Mouse (Mus musculus) heart, adult 11 months (tissue): Measurements from ENCODE around the gene Tcf3.

Experiments
- DNase-seq: peaks from one replicate; pipeline ENCODE4 v3.0.0; 2022

Tcf3 gene

DNA sequence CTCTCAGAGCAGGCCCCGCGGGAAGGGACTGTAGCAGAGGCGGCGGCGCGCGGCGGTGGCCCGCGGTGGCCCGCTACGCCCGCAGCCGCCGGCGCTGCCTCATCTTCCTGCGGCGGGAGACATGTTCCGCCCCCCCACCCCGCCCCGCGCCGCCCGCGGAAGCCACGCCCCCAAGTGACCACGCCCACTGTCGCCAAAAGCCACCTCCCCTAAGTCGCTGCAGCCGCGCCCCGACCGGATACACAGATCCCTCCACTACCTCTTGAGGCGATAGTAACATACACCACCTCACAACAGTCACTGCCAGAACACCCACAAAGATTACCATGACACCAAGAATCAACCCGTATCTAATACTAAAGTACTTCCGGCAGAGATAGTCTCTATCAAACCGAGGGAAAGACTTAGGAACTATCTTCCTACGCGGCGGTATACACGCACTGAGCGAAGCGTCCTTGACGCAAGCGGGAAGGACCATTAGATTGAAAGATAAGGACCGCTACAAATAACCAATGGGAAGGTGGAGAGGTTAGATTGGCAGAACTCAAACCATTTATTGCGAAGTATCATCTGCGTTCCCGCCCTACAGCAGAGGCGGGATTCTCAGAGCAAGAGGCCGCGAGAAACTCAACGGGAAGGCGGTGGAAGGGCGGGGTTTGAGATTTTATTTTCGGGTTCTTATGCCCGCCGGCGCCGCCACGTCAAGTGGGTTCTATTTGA is at the start of gene Tcf3:
Tcf3 (minus strand) TSS at position 135 of the 720 bp plus-strand sequence.
- peak; percentile 100 for DNase-seq

DNA sequence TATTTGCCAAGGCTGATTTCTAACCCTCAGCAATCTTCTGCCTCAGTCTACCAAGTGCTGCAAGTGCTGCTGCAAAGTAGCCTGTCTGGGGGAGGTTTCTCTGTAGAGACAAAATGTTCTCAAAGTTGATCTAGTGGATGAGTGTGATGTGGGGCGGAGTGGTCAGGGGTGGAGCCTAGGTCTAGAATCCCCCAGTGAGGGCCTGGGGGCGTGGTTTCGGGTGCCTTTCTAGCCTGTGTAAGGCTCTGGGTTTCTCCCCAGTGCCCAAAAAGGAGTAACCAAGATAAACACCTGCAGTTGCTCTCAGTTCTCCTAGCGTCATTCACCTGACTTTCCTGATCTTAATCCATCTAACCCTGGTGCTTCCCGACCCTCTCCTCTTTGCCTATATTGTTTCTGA is 47.6 kb upstream of the Tcf3 start:
- no peak for DNase-seq

DNA sequence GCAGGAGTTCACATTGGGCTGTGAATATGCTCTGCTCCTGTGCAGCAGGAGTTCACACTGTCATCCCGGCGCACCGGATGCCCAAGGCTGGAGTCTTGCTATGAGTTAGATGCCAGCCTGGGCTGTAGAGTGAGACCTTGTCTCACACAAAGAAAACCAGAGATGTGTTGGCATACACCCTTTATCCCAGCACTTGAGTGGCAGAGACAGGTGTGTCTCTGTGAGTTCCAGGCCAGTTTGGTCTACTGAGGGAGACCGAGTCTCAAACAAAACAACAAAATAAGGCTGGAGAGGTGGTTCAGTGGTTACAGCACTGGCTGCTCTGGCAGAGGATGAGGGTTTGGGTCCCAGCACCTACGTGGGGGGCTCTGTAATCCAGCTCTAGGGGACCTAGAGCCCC is 45.1 kb upstream of the Tcf3 start:
- no peak for DNase-seq

DNA sequence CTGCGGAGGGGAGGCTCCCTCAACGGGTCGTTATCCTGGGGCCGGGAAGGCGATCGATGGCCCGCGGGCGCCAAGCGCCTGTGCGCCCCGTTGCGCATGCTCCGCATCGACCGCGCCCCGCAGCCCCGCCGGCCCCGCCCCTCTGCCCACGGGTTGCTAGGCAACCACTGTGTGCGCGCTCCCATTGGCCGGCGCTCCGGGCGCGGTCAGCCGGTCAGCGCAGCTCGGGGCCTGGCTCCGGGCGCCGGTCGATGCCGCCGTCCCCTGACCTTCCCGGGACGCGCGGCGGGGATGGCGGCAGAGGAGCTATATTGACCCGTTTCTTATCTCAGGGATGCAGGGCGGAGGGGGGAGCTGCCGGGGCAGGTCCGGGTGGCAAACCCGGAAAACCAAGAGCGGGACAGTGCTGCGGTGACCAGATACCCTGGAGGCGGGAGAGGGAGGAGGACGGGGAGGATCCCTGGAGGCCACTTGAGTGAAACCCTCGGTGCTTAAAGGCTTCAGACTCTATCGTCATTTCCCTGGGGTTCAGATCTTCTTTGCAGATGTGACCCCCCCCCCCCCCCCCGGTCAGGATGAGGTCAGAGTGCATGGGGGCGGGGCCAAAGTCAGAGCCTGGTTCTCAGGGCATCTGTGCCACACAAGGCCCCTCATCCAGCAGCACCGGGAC is 42.0 kb upstream of the Tcf3 start:
- peak; percentile 99 for DNase-seq

DNA sequence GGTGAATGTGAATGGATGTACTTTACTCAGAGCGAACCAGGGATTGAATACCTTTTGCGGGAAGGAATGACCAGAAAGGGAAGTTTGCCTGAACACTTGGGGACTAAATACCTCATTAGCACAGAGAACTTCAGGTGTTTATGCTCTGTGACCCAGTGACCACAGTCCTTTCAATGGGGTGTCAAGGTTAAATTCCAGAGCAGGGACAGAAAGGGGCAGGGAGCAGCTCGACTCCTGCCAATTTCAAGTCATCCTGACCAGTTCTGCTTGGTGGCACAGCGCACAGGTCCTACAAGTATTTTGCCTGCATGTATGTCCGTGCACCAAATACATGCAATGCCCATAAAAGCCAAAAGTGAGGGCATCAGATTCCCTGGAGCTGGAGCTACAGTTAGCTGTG is 31.6 kb upstream of the Tcf3 start:
- DNase-seq = no peak

DNA sequence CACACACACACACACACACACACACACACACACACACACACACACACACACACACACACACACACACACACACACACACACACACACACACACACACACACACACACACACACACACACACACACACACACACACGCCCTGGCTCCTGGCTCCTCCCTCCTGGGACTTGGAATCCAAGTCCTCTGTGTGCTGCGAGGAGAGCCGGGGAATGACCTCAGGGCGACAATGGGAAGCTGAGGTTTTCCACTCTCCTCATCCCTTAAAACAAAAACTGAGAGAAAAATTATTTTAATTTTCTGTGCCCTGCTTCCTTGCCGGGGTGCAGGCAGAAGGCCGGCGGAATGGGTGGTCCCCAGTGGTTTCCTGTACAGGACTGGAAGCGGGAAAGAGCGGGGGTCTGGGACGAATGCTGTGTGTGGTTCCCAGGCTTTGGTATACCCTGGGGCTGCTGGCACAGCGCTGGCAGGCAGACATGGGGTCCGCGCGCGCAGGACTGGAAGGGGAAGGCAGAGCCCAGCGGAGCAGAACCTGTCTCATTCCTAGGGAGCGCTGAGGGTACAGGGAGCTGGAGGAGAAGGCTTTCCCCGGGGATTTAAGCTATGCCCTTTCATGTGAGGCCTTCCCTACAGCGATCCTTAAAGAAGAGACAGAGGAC is 31.1 kb upstream of the Tcf3 start:
- no peak for DNase-seq

DNA sequence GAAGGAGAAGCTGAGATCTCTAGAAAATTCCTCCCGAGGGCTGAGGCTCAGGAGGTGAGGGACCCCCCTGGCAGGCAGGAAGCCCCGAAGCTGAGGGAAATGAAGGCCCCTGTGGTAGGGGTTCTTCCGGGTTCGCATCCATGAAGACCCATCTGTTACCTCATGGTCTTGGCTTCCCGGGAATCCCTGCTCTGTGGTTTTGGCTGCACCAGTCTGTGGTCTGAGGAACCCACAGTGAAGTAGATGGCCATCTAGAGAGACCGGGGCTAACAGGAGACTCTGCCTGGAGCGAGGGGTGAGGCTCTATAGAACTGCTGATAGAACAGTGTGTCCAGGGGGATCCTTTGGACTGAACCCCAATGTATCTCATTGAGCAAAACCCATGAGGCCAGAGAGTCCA is 27.9 kb upstream of the Tcf3 start:
- no peak for DNase-seq

DNA sequence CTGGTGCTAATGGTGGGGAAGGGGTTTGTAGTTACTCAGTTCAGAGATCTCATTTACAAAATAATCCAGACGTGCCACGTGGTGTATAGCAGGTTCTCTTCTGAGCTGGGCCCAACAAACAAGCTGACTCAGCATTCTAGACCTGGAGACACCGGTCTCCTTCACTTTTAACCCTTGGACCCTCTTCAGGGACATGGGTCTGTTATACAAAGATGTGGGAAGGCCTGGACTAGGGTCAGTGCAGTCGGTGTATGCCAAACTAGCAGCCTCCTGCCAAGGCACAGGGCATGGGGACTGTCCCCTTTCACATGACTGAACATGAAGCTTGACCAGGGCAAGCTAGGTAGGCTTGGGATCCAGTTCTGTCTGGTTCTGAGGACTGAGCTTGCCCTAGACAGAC is 26.9 kb upstream of the Tcf3 start:
- no peak for DNase-seq

DNA sequence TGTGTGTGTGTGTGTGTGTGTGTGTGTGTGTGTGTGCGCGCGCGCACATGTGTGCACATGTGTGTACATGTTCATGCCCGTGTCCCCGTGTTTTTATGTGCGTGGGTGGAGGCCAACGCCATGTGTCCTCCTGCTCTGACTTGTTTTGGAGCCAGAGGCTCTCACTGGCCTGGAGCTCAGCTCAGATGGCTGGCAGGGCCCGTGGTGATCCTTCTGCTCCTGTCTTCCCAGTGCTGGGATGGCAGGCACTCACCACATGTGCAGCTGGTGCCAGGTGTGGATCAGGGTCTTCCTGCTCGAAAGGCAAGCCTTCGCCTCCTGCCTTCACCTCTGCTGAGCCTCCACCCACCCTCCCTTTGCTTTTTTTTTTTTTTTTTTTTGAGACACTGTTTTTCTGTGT is 26.2 kb upstream of the Tcf3 start:
- no peak for DNase-seq

DNA sequence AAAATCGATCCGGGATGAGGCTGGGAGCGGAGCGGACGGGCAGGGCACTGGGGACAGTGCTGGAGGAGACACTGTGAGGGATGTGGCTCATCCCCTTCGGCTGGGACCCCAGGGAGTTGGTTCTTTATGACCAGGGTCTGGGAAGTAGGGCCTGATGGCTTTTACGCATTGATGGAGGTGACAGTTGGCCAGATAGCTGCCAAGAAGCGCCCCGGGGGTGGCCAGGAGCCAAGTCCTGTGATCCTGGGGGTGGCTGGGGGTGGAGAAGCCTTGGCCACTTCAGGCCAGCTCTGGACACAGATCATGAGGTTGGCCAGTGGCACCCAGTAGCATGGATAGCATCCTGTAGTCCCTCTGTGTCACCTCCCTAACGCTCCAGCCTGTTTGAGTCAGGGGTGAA is 25.8 kb upstream of the Tcf3 start:
- DNase-seq = no peak

DNA sequence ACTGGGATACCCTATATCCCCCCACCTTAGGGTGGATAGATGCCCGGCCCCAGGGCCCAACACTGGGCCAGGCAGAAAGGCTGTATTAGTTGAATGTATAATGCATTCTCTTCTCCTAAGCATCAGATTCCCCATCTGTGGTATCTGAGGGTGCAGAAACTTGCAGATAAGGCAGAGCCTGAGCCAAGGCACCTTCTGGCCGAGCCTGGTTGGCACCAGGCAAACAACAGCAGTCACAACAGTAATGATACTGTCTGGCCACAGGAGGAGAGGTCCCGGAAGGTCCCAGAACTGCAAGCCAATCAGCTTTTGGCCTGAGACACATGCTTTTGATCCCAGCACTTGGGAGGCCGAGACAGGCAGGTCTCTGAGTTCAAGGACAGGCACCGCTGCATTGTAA is 22.2 kb upstream of the Tcf3 start:
- no peak for DNase-seq

DNA sequence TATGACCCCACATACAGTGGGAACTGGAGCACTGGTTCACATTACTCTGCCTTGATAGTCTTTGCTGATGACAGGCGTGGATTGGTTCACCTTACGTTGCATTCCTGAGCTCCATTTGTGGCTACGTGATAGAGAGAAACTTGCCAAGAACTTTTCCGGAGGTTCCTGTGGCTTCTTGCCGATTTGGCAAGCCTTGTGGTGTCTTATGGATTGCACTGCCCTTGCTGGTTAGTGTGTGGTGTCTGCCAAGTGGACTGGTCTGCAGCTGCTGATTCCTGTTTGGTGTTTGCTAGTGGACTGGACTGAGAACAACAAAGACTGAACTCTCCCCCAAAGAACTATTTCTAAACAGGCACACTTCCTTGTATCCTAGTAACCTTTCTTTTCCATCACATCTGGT is 21.3 kb upstream of the Tcf3 start:
- no peak for DNase-seq

DNA sequence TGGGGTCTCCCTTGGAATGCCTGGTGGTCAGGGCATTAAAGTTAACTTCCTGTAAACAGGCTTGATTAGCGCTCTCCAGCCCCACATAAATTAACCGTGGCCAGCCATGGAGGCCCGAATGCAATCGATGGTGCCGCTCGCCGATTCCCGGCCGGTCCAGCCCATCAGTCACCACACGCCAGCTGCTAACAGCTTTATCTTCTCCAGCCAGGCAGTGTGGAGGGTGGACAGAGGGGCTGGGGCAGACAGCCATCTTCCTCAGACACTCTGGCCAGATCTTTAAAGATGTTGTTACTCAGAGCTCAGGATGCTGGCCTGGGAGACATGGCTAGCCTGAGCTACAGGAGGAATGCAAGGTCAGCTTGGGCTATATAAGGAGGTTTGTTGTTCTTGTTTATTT is 20.2 kb upstream of the Tcf3 start:
- no peak for DNase-seq

DNA sequence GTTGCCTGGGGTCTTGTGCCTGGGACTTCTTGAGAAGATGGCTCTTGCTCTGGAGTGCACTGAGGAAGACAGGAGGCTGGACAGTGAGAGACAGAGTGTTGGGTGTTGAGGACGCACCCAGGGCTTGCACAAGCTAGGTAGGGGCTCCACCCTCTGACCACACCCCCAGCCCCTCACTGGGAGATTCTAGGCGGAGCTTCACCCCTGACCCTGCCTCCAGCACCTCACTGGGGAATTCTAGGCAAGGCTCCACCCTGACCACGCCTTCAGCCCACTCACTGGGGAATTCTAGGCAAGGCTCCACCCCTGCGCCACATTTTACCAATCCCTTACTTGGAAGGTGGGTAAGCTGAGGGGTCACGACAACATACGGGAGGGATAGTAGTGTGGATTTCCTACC is 17.2 kb upstream of the Tcf3 start:
- no peak for DNase-seq

DNA sequence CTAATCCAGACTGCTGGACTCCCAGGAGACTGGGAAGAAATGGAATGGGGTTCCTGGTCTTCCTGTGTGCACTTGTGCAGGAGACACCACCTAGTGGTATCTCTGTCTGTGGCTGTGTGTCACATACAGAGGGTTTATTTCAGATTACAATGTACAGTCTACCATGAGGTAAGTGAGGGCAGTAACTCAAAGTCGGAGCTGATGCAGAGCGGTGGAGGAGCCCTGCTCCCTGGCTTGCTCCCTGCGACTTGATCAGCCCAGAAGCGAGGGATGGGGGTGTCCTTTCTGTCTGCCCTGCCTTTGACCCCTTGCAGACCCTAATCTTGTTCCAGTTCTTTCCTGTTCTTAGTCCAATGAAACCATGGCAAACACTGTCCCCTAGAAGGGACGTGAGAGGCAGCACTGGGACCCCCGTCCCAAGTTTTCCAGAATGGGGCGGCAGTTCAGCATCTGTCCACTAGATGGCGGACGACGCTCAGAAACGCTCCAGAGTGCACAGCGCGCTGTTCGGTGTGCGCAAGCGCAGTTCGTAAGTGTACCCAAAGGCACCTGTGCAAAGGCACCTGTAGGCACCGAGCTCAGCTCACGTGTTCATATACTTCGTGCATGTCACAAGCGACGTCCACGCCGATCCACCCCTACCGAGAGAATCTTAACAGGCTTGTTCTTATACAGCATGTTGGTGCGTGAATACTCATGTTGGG is 12.6 kb upstream of the Tcf3 start:
- peak; percentile 97 for DNase-seq

DNA sequence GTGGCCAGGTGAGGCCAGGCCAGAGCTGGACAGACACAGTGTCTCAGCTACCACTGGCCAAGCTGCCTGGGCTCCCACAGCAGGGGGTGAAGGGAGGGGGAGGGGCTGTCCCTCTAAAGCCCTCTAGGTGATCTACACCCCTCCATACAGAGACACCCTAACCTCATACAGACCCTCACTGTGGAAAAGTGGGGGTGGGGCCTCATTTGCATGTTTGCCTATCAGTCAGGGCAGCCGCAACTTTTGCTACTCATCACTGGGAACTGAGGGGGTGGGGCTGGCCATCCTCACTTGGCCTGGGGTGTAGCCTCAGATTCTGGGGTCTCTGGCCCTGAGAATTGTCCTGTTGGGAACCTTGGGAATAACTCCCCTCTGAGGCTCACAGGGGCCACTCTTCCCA is 11.6 kb upstream of the Tcf3 start:
- DNase-seq = peak; percentile 91

DNA sequence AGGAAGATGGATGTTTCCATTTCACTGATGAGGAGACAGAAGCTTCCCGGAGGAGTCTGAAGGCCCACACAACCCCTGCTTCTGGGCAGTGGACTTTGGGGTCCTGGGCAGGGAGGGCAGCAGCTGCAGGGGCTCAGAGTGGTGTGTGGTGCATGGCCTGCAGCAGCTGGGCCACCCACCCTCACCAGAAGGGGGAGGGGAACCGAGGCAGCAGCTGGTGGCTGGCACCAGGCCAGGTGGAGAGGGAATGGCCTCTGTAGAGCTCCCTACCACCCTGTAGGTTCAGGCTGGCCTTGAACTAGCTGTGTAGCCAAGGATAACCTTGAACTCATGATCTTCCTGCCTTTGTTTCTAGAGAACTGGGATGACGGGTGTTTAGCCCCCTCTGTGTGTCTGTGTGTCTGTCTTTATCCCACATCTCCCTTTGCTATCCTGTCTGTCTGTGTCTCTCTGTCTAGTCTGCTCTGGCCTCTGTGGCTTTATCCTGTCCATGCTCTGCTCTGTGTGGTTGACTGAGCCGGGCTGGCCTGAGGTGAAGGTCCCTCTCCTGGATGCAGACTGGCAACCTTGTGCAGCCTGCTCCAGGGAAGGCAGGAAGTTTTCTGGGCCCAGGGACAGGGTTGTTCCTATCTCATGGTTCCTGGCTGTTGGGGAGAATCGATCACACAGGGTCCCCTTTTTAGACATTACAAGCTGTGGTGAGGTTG is 11.0 kb upstream of the Tcf3 start:
- no peak for DNase-seq

DNA sequence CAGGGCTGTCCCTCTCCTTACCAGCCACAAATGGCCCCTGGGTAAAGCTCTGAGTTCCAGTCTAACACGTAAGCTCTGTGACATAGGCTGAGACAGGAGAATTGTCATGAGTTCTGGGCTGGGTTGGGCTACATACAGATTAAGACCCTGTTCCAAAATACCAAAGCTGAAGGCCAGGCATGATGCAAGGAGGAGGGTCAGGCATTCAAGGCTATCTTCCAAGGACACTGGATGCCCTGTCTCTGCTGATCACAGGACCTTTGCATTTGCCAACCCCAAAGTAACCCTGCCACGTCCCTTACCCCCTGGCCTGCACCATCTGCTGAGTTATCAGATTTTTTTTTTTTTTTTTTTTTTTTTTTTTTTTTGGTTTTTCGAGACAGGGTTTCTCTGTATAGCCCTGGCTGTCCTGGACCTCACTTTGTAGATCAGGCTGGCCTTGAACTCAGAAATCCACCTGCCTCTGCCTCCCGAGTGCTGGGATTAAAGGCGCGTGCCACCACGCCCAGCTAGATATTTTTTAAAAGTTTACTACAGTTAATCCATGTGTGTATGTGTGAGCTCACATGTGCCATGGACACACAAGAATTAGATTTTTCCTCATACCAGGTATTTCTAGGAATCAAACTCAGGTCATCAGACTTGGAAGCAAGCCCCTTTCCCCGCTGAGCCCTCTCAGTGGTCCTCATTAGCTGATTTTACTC is 10.3 kb upstream of the Tcf3 start:
- DNase-seq = no peak

DNA sequence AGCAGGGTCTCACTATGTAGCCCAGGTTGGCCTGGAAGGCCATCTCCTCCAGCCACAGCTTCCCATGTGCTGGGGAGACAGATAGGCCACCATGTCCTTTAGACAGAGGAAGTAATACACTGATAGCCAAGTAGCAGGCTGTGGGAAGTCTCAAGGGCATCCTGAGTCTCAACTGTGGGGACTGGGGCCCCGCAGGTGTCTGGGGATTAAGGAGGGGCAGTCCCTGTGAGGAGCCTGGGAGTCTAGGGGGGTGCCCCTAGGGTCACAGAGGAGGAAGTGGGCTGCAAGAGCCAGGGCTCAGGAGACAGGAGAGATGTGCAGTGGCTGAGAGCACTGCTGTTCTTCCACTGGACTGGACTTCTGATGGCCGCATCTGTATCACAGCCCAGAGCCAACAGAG is 9.5 kb upstream of the Tcf3 start:
- no peak for DNase-seq

DNA sequence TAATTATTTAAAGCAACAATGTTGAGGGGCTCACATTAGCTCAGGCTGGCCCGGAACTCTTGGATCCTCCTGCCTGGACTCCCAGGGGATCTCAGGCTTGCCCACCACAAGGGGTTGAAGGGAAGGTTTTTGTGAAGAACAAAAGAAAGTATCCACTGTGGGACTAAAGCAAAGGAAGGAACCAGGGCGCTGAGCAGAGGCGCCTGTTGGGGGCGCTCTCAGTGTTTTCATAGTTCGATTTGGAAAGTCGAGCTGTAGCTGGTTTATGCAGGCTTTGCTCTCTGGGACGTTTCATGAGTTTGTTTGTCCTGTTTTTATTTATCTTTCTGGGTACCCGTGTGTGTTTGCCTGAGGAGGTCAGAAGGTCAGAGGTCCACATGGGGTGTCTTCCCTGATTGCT is 8.2 kb upstream of the Tcf3 start:
- no peak for DNase-seq

DNA sequence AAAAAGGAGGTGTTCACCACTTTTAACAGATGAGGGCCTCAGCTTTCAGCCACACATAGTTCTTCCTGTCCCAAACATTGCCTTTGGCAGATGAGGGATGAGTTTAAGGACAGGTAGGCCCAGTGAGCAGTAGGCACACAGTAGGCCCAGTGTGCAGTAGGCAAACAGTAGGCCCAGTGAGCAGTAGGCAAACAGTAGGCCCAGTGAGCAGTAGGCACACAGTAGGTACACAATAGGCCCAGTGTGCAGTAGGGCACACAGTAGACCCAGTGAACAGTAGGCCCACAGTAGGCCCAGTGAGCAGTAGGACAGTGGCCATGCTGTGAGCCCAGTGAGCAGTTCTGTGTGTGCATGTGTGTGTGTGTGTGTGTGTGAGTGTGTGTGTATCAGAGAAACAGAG is 6.6 kb upstream of the Tcf3 start:
- no peak for DNase-seq

DNA sequence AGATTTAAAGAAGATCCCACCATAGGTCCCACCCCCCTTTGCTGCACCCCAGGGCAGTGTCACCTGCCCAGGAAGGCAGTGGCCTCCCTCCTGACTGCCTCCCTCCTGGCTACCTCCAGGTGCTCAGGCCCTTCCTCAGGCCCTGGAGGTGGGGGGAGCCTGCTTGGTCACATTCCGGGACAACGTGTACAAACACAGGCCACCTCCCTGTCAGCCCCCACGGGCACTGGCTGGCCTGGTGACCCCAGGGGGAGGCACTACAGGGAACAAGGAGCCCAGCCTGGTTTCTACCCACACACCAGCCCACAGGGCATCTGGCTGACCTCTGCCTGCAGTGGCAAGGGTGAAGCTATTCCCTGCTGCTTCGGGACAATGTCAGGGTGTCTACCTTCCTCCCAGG is 4.5 kb upstream of the Tcf3 start:
- no peak for DNase-seq

DNA sequence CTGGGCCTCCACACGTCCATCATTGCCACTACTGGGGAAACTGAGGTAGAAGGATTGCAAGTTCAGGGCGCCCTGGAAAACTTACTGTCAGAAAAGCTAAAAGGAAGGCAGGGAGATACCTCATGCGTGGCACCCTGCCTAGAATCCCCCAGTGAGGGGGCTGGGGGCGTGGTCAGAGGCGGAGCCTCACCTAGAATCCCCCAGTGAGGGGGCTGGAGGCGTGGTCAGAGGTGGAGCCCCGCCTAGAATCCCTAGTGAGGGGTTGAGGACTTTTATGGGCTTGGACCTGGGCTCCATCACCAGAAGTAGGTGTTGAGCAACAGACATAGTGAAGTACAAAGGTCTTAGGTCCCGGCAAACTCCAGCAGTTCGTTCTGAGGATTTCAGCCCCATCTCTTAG is 2.8 kb upstream of the Tcf3 start:
- no peak for DNase-seq
